Mouse (Mus musculus): ENCODE results near the gene Rdh1. TPM values are rescaled to one million over a fixed set of nuclear protein-coding genes. Genes with fewer than 3 reads are reported as not detected.
"Not testable (repeated sequence)": the region's sequence is repeated elsewhere in the genome, so short reads cannot be mapped to it uniquely, and the experiment has no call there.

The Rdh1 gene
- total and polyA plus RNA-seq, 3 experiments = 0.05 to 0.30 TPM; not detected in 1

DNA sequence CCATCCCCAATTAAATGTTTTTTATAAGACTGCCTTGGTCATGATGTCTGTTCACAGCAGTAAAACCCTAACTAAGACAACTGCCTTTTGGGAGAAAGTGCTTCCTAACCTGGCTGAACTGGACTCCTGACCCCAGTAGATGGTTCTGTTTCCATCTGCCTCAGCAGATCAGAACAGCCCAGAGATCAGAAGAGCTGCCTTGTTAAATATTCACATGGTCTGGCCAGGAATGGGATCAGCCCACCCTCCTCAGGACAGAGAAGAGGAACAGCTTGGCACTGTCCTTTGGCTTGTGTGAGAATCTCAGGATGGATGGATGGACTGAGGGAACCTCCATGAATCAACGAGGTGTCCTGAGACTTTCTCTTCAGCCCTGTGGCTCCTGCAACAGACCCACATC is 39.8 kb downstream of the Rdh1 start:
- TF ChIP-seq GATA1 (IDR thresholded peaks at IDR 0.05; ENCODE audit: borderline replicate concordance, low read length) = no peak
- no peak for TF ChIP-seq GATA2 (IDR thresholded peaks at IDR 0.05; ENCODE audit: borderline replicate concordance, low read depth, low read length)
- Histone ChIP-seq H3K36me3 (replicated peaks) (no peaks in the 10 kb centered on the region), H3K27me3 (ENCODE audit: insufficient read depth, low read length) (no peaks in the 10 kb centered on the region), H3K4me1 (ENCODE audit: insufficient read depth, low read depth, low read length) (no peaks in the 10 kb centered on the region), H3K4me3 (ENCODE audit: low read depth, low read length) (no peak overlapping the region), H3K9me3 (replicated peaks) (no peaks in the 10 kb centered on the region)
- DNase-seq (ENCODE audit: low spot score) = no peak
- no peak for ATAC-seq (ENCODE audit: extremely low read depth, insufficient number of reproducible peaks, low FRiP score, poor library complexity, severe bottlenecking)

DNA sequence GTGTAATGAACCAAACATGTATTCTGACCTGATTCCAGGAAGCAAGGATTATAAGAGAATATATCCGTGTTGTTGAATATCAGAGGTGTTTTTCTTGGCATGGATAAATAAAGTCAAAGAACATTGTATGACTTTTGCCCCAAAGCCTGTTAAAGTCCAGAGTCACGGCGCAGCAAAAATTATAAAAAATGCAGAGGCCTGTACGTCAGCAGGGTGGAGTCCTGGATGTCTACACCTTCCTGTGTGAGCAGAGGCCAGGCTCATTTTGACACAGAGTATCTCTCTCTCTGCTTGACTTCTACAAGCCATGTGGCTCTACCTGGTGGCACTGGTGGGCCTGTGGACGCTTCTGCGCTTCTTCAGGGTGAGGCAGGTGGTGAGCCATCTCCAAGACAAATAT is 41.4 kb downstream of the Rdh1 start, which contains the start of gene Rdh16:
TSS of gene Rdh16 (plus strand) at position 262 of the 400 bp plus-strand sequence.
- Histone ChIP-seq H3K9me3 (replicated peaks) (no peaks in the 10 kb centered on the region), H3K4me3 (ENCODE audit: low read depth, low read length) (no peak within 1 kb of the TSS), H3K36me3 (replicated peaks) (no peaks in the 10 kb centered on the region), H3K27me3 (ENCODE audit: insufficient read depth, low read length) (no peaks in the 10 kb centered on the region), H3K4me1 (ENCODE audit: insufficient read depth, low read depth, low read length) (no peaks in the 10 kb centered on the region)
- ATAC-seq (ENCODE audit: extremely low read depth, insufficient number of reproducible peaks, low FRiP score, poor library complexity, severe bottlenecking) (no peak), DNase-seq (ENCODE audit: low spot score) (no peak)
- TF ChIP-seq GATA1 (IDR thresholded peaks at IDR 0.05; ENCODE audit: borderline replicate concordance, low read length) = no peak
- TF ChIP-seq CTCF (IDR thresholded peaks at IDR 0.05; ENCODE audit: low read depth, low read length) = no peak
- no peak for TF ChIP-seq POLR2AphosphoS5 (IDR thresholded peaks at IDR 0.05; ENCODE audit: insufficient replicate concordance, low read depth, low read length)

- DNase-seq (ENCODE audit: low spot score) (no peak), ATAC-seq (ENCODE audit: extremely low read depth, insufficient number of reproducible peaks, low FRiP score, poor library complexity, severe bottlenecking) (no peak)
- no peak overlapping the region for H3K4me3 ChIP-seq (ENCODE audit: low read depth, low read length)
- no peaks in the 10 kb centered on the region for H3K4me1 ChIP-seq (ENCODE audit: insufficient read depth, low read depth, low read length)
- TF ChIP-seq TAL1 (conservative IDR thresholded peaks at IDR 0.05; ENCODE audit: low read depth, low read length) (no peak), CTCF (IDR thresholded peaks at IDR 0.05; ENCODE audit: low read depth, low read length) (no peak), GATA2 (IDR thresholded peaks at IDR 0.05; ENCODE audit: borderline replicate concordance, low read depth, low read length) (no peak), POLR2AphosphoS5 (IDR thresholded peaks at IDR 0.05; ENCODE audit: insufficient replicate concordance, low read depth, low read length) (no peak), GATA1 (IDR thresholded peaks at IDR 0.05; ENCODE audit: borderline replicate concordance, low read length) (no peak)
- H3K27me3 ChIP-seq (ENCODE audit: insufficient read depth, low read length) = no peaks in the 10 kb centered on the region
- no peaks in the 10 kb centered on the region for H3K9me3 ChIP-seq (replicated peaks)
- H3K36me3 ChIP-seq (replicated peaks) = no peaks in the 10 kb centered on the region
These were observed 42.1 kb downstream of the Rdh1 start for GRCm38 (mm10) chr10:127801612-127802011.

- Histone ChIP-seq H3K27me3 (ENCODE audit: insufficient read depth, low read length) (no peaks in the 10 kb centered on the region), H3K9me3 (replicated peaks) (no peaks in the 10 kb centered on the region), H3K4me3 (ENCODE audit: low read depth, low read length) (no peak overlapping the region), H3K4me1 (ENCODE audit: insufficient read depth, low read depth, low read length) (no peaks in the 10 kb centered on the region), H3K36me3 (replicated peaks) (no peaks in the 10 kb centered on the region)
- TF ChIP-seq GATA2 (IDR thresholded peaks at IDR 0.05; ENCODE audit: borderline replicate concordance, low read depth, low read length) (no peak), POLR2AphosphoS5 (IDR thresholded peaks at IDR 0.05; ENCODE audit: insufficient replicate concordance, low read depth, low read length) (no peak), TAL1 (conservative IDR thresholded peaks at IDR 0.05; ENCODE audit: low read depth, low read length) (no peak), CTCF (IDR thresholded peaks at IDR 0.05; ENCODE audit: low read depth, low read length) (no peak), GATA1 (IDR thresholded peaks at IDR 0.05; ENCODE audit: borderline replicate concordance, low read length) (no peak)
- ATAC-seq (ENCODE audit: extremely low read depth, insufficient number of reproducible peaks, low FRiP score, poor library complexity, severe bottlenecking) = no peak
- no peak for DNase-seq (ENCODE audit: low spot score)
These were observed 42.7 kb downstream of the Rdh1 start for GRCm38 (mm10) chr10:127802236-127802635.

- H3K4me1 ChIP-seq (ENCODE audit: insufficient read depth, low read depth, low read length) = no peaks in the 10 kb centered on the region; the same call in 1 of the 2 replicates
- H3K36me3 ChIP-seq (replicated peaks) = no peaks in the 10 kb centered on the region
- no peak overlapping the region for H3K4me3 ChIP-seq (ENCODE audit: low read depth, low read length)
- H3K27me3 ChIP-seq (ENCODE audit: insufficient read depth, low read length) = 0 out of 2 replicates have a peak, but pooled peaks cover 4% of the 10 kb centered on the region
- H3K9me3 ChIP-seq (replicated peaks) = no peaks in the 10 kb centered on the region
- ATAC-seq (ENCODE audit: extremely low read depth, insufficient number of reproducible peaks, low FRiP score, poor library complexity, severe bottlenecking) = no peak
- TF ChIP-seq POLR2AphosphoS5 (IDR thresholded peaks at IDR 0.05; ENCODE audit: insufficient replicate concordance, low read depth, low read length) (no peak), GATA2 (IDR thresholded peaks at IDR 0.05; ENCODE audit: borderline replicate concordance, low read depth, low read length) (no peak), TAL1 (conservative IDR thresholded peaks at IDR 0.05; ENCODE audit: low read depth, low read length) (no peak), CTCF (IDR thresholded peaks at IDR 0.05; ENCODE audit: low read depth, low read length) (no peak), GATA1 (IDR thresholded peaks at IDR 0.05; ENCODE audit: borderline replicate concordance, low read length) (no peak)
- DNase-seq (ENCODE audit: low spot score) = no peak
These were observed 44.9 kb downstream of the Rdh1 start for GRCm38 (mm10) chr10:127804416-127804815.

- H3K27me3 ChIP-seq (ENCODE audit: insufficient read depth, low read length) = peaks cover 9% of the 10 kb centered on the region
- ATAC-seq (ENCODE audit: extremely low read depth, insufficient number of reproducible peaks, low FRiP score, poor library complexity, severe bottlenecking) = no peak
- no peaks in the 10 kb centered on the region for H3K4me1 ChIP-seq (ENCODE audit: insufficient read depth, low read depth, low read length)
These were observed 56.4 kb downstream of the Rdh1 start for GRCm38 (mm10) chr10:127815888-127816287.

GRCm38 (mm10) chr10:127817268-127817910 is 57.9 kb downstream of the Rdh1 start:
- H3K4me1 ChIP-seq (ENCODE audit: insufficient read depth, low read depth, low read length); H3K36me3 ChIP-seq (replicated peaks); ATAC-seq (ENCODE audit: extremely low read depth, insufficient number of reproducible peaks, low FRiP score, poor library complexity, severe bottlenecking); H3K9me3 ChIP-seq (replicated peaks); H3K4me3 ChIP-seq (ENCODE audit: low read depth, low read length); DNase-seq (ENCODE audit: low spot score): not testable (repeated sequence)
- peaks cover 10% of the 10 kb centered on the region for H3K27me3 ChIP-seq (ENCODE audit: insufficient read depth, low read length)

More at GRCm38 (mm10) chr10:127815888-127816287, 56.4 kb downstream of the Rdh1 start:
- H3K4me3 ChIP-seq (ENCODE audit: low read depth, low read length) = no peak overlapping the region
- H3K9me3 ChIP-seq (replicated peaks) = no peaks in the 10 kb centered on the region
- TF ChIP-seq CTCF (IDR thresholded peaks at IDR 0.05; ENCODE audit: low read depth, low read length) = no peak
- no peak for TF ChIP-seq GATA2 (IDR thresholded peaks at IDR 0.05; ENCODE audit: borderline replicate concordance, low read depth, low read length)
- TF ChIP-seq TAL1 (conservative IDR thresholded peaks at IDR 0.05; ENCODE audit: low read depth, low read length) = no peak
- no peak for TF ChIP-seq POLR2AphosphoS5 (IDR thresholded peaks at IDR 0.05; ENCODE audit: insufficient replicate concordance, low read depth, low read length)
- TF ChIP-seq GATA1 (IDR thresholded peaks at IDR 0.05; ENCODE audit: borderline replicate concordance, low read length) = no peak
- DNase-seq (ENCODE audit: low spot score) = no peak
- H3K36me3 ChIP-seq (replicated peaks) = no peaks in the 10 kb centered on the region

Measured in G1E (cell line).